Mouse (Mus musculus) myocyte (in vitro differentiated cells): ENCODE measurements around the gene Chtop. TPM values are rescaled to one million over a fixed set of nuclear protein-coding genes. Genes with fewer than 3 reads are reported as not detected.

ENCODE experiments used
- H3K27me3 ChIP-seq: one replicate; pipeline ENCODE4 v1.6.1; 2011; ENCODE audit not compliant: control insufficient read depth, insufficient read depth, insufficient read length
- H3K36me3 ChIP-seq: one replicate; pipeline ENCODE4 v1.6.1; 2011; ENCODE audit not compliant: control insufficient read depth, insufficient read depth
- H3K4me2 ChIP-seq: one replicate; pipeline ENCODE4 v1.6.1; 2011; ENCODE audit warnings: low read depth, control low read depth
- H3K4me3 ChIP-seq: one replicate; pipeline ENCODE4 v1.5.1; 2011; ENCODE audit warnings: mild to moderate bottlenecking, control low read depth, moderate library complexity
- H3K79me2 ChIP-seq: one replicate; pipeline ENCODE4 v1.6.1; 2011; ENCODE audit not compliant: control insufficient read depth, insufficient read depth
- H3ac ChIP-seq: one replicate; pipeline ENCODE4 v1.6.1; 2011; ENCODE audit not compliant: control insufficient read depth, insufficient read length
- CEBPB ChIP-seq: IDR thresholded peaks from 2 replicates; pipeline ENCODE4 v1.6.1; 2011; ENCODE audit warnings: mild to moderate bottlenecking, moderate library complexity; ENCODE audit not compliant: poor library complexity, insufficient read depth, severe bottlenecking
- E2F4 ChIP-seq: IDR thresholded peaks from one replicate; pipeline ENCODE4 v1.6.1; 2011; ENCODE audit warnings: mild to moderate bottlenecking, control low read depth, moderate library complexity; ENCODE audit not compliant: insufficient read depth
- MAX ChIP-seq: IDR thresholded peaks from one replicate; pipeline ENCODE4 v1.6.1; 2011; ENCODE audit warnings: low read depth, mild to moderate bottlenecking, control low read depth
- MYOD1 ChIP-seq, 3 experiments: IDR thresholded peaks; one replicate each; pipeline ENCODE4 v1.6.1; 2011; ENCODE audit warnings: control low read depth in 2 of 3, low read depth in 2 of 3, mild to moderate bottlenecking in 2 of 3, moderate library complexity in 1 of 3; ENCODE audit not compliant: insufficient read length in 2 of 3, control insufficient read depth in 1 of 3
- MYOG ChIP-seq, 3 experiments: IDR thresholded peaks; one replicate each; pipeline ENCODE4 v1.6.1; 2011; ENCODE audit warnings: control low read depth in 2 of 3, low read depth in 2 of 3, mild to moderate bottlenecking in 2 of 3; ENCODE audit not compliant: insufficient read length in 2 of 3, control insufficient read depth in 1 of 3, insufficient read depth in 1 of 3
- POLR2A ChIP-seq: IDR thresholded peaks from one replicate; pipeline ENCODE4 v1.6.1; 2011; ENCODE audit warnings: low read depth, mild to moderate bottlenecking, control low read depth, moderate library complexity; ENCODE audit not compliant: insufficient read length
- POLR2AphosphoS2 ChIP-seq: IDR thresholded peaks from one replicate; pipeline ENCODE4 v1.6.1; 2011; ENCODE audit warnings: low read depth, control low read depth; ENCODE audit not compliant: insufficient read length
- REST ChIP-seq: IDR thresholded peaks from one replicate; pipeline ENCODE4 v1.6.1; 2011; ENCODE audit warnings: mild to moderate bottlenecking, control low read depth, moderate library complexity; ENCODE audit not compliant: insufficient read depth, insufficient read length
- SRF ChIP-seq: IDR thresholded peaks from one replicate; pipeline ENCODE4 v1.6.1; 2011; ENCODE audit warnings: low read depth; ENCODE audit not compliant: control insufficient read depth, insufficient read length
- TCF12 ChIP-seq: IDR thresholded peaks from one replicate; pipeline ENCODE4 v1.6.1; 2011; ENCODE audit warnings: mild to moderate bottlenecking, control low read depth; ENCODE audit not compliant: poor library complexity, insufficient read depth, severe bottlenecking
- TCF3 ChIP-seq: IDR thresholded peaks from one replicate; pipeline ENCODE4 v1.6.1; 2011; ENCODE audit warnings: low read depth, control low read depth; ENCODE audit not compliant: insufficient read length
- USF1 ChIP-seq: IDR thresholded peaks from one replicate; pipeline ENCODE4 v1.6.1; 2011; ENCODE audit warnings: low read depth, mild to moderate bottlenecking, control low read depth, moderate library complexity
- polyA plus RNA-seq: library from polyadenylated mRNA; unstranded; fragments of >200 nt; fragmentation: generic; extraction: Trizol; gene quantifications from one replicate; pipeline ENCODE4 v1.2.1, GENCODE M21; 2012; ENCODE audit warnings: missing spikeins

Chtop gene
- polyA plus RNA-seq, 1 experiment, result 108 TPM

GRCm38 (mm10) chr3:90488576-90488975 is 20.7 kb downstream of the Chtop start:
- 0 out of 2 replicates have a peak, but pooled peaks have one; percentile 4 for TF ChIP-seq CEBPB
- no peak for TF ChIP-seq MYOD1 (IDR thresholded peaks at IDR 0.05; ENCODE audit: control insufficient read depth in 1 of 3, insufficient read length in 2 of 3, low read depth in 2 of 3)
- TF ChIP-seq POLR2AphosphoS2, result no peak
- H3K79me2 ChIP-seq, result peaks cover 11% of the 10 kb centered on the region
- no peak overlapping the region for H3ac ChIP-seq

GRCm38 (mm10) chr3:90486998-90487397 is 22.3 kb downstream of the Chtop start:
- Histone ChIP-seq H3K79me2 (peaks cover 11% of the 10 kb centered on the region), H3ac (no peak overlapping the region), H3K4me2 (no peak overlapping the region), H3K36me3 (peaks cover 62% of the 10 kb centered on the region), H3K27me3 (no peaks in the 10 kb centered on the region), H3K4me3 (no peak overlapping the region)
- TF ChIP-seq MYOD1 (IDR thresholded peaks at IDR 0.05; ENCODE audit: control insufficient read depth in 1 of 3, insufficient read length in 2 of 3, low read depth in 2 of 3) (no peak), POLR2AphosphoS2 (no peak), TCF12 (no peak), USF1 (no peak), CEBPB (no peak), TCF3 (no peak), E2F4 (no peak), REST (no peak)

More at GRCm38 (mm10) chr3:90488576-90488975, 20.7 kb downstream of the Chtop start:
- Histone ChIP-seq H3K36me3 (peaks cover 49% of the 10 kb centered on the region), H3K4me3 (no peak overlapping the region), H3K4me2 (no peak overlapping the region), H3K27me3 (no peaks in the 10 kb centered on the region)

GRCm38 (mm10) chr3:90475831-90476611 is 33.3 kb downstream of the Chtop start, which contains the start of gene Ilf2:
Ilf2 (plus strand) TSS chr3:90476126.
- peak; percentile 84 for TF ChIP-seq POLR2AphosphoS2
- TF ChIP-seq USF1, result no peak
- no peak for TF ChIP-seq MAX
- TF ChIP-seq POLR2A, result peak; percentile 77
- no peak for TF ChIP-seq MYOD1 (IDR thresholded peaks at IDR 0.05; ENCODE audit: control insufficient read depth in 1 of 3, insufficient read length in 2 of 3, low read depth in 2 of 3)
- TF ChIP-seq CEBPB, result peak; percentile 93
- peak; percentile 11 for TF ChIP-seq E2F4
- TF ChIP-seq MYOG (IDR thresholded peaks at IDR 0.05; ENCODE audit: control insufficient read depth in 1 of 3, insufficient read depth in 1 of 3, insufficient read length in 2 of 3, low read depth in 2 of 3), result no peak
- no peak for TF ChIP-seq TCF3
- peaks cover 40% of the 10 kb centered on the region for H3K79me2 ChIP-seq
- peak within 1 kb of the TSS; percentile 96 for H3K4me2 ChIP-seq
- H3K27me3 ChIP-seq, result no peaks in the 10 kb centered on the region
- peak within 1 kb of the TSS; percentile 86 for H3K4me3 ChIP-seq
- peak within 1 kb of the TSS; percentile 0 for H3ac ChIP-seq
- H3K36me3 ChIP-seq, result peaks cover 11% of the 10 kb centered on the region

GRCm38 (mm10) chr3:90475151-90475830 is 34.0 kb downstream of the Chtop start:
- Histone ChIP-seq H3K36me3 (peaks cover 5% of the 10 kb centered on the region), H3K4me2 (peak overlapping the region; percentile 73), H3K4me3 (peak overlapping the region; percentile 86), H3K79me2 (peaks cover 35% of the 10 kb centered on the region), H3K27me3 (no peaks in the 10 kb centered on the region), H3ac (no peak overlapping the region)
- TF ChIP-seq REST (no peak), MAX (no peak), TCF3 (no peak), E2F4 (no peak), POLR2AphosphoS2 (no peak), CEBPB (no peak), USF1 (no peak), MYOG (IDR thresholded peaks at IDR 0.05; ENCODE audit: control insufficient read depth in 1 of 3, insufficient read depth in 1 of 3, insufficient read length in 2 of 3, low read depth in 2 of 3) (no peak), TCF12 (no peak), SRF (no peak), POLR2A (no peak), MYOD1 (IDR thresholded peaks at IDR 0.05; ENCODE audit: control insufficient read depth in 1 of 3, insufficient read length in 2 of 3, low read depth in 2 of 3) (no peak)

- H3K4me2 ChIP-seq, result no peak overlapping the region
- TF ChIP-seq E2F4, result no peak
- no peak for TF ChIP-seq MYOD1 (IDR thresholded peaks at IDR 0.05; ENCODE audit: control insufficient read depth in 1 of 3, insufficient read length in 2 of 3, low read depth in 2 of 3)
- TF ChIP-seq TCF3, result no peak
- TF ChIP-seq CEBPB, result no peak
- TF ChIP-seq USF1, result no peak
- no peak for TF ChIP-seq MYOG (IDR thresholded peaks at IDR 0.05; ENCODE audit: control insufficient read depth in 1 of 3, insufficient read depth in 1 of 3, insufficient read length in 2 of 3, low read depth in 2 of 3)
- no peak for TF ChIP-seq REST
- TF ChIP-seq POLR2A, result no peak
- no peak for TF ChIP-seq MAX
- H3K27me3 ChIP-seq, result no peaks in the 10 kb centered on the region
- no peaks in the 10 kb centered on the region for H3K36me3 ChIP-seq
- H3K4me3 ChIP-seq, result no peak overlapping the region
- peaks cover 11% of the 10 kb centered on the region for H3K79me2 ChIP-seq
- no peak overlapping the region for H3ac ChIP-seq
Measured at GRCm38 (mm10) chr3:90472213-90472612, 37.1 kb downstream of the Chtop start.
